Mouse (Mus musculus): ENCODE measurements around the gene Rac3. TPM values are rescaled to one million over a fixed set of nuclear protein-coding genes. Genes with fewer than 3 reads are reported as not detected.

Gene Rac3
- total and polyA plus RNA-seq, 2 experiments from 2014 or later = 788 to 808 TPM

DNA sequence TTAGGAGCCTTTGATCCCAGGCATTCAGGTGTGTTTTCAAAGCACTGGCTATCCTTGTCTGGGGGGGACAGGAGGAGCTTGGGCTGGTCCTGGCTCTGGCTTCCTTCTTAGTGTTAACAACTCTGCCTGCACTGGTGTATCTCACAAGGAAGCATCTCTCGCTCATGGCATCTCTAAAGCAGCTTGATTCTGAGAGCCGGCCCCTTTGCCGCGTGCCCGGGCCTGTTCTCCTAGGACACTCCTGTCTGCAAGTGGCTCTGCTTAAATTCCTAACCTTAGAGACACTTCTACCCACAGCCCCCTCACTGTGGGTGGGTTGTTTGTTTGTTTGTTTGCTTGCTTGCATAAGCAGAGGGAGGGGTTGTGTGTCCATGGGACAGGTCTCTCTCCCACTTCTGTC, 13.3 kb upstream of the Rac3 start:
- WGBS = 28% methylated on average over 5 of the region's 5 CpGs
- Histone ChIP-seq H3K27me3 (ENCODE audit: insufficient read depth, low read length) (no peaks in the 10 kb centered on the region), H3K4me1 (ENCODE audit: insufficient read depth, low read length) (peaks cover 9% of the 10 kb centered on the region; the same call in 1 of the 2 replicates), H3K9ac (replicated peaks; ENCODE audit: low read length, poor library complexity, severe bottlenecking) (no peak overlapping the region), H3K27ac (ENCODE audit: low read depth, low read length) (no peak overlapping the region), H3K36me3 (ENCODE audit: insufficient read depth, low read length) (peaks cover 21% of the 10 kb centered on the region; the same call in 1 of the 2 replicates), H3K4me3 (ENCODE audit: low read depth, low read length) (no peak overlapping the region), H3K9me3 (ENCODE audit: low read length) (no peaks in the 10 kb centered on the region), H3K4me2 (ENCODE audit: low read depth, low read length, poor library complexity, severe bottlenecking) (no peak overlapping the region)
- ATAC-seq (ENCODE audit: low FRiP score) (no peak), DNase-seq (ENCODE audit: low spot score) (no peak)
- no peak for TF ChIP-seq CTCF (IDR thresholded peaks at IDR 0.05)

DNA sequence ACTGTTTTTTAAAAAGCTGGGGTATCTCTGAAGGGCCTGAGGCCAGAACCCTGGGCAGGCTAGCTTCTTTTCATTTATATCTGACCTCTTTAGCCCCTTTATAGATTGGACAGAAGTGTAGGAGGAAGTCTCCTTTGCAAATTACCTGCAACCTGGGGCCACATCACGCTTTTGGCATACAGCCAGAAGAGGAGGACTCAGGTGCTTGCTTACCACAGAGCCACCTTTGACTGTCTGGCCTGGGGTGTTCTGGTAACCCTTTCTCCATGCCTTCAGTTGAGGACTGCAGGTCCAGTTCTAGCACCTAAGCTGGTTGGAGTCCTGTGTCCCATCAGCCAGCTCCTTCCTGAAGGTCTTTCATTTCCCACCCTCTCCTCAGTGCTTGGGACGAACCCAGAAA, 11.7 kb upstream of the Rac3 start:
- 75% methylated on average over 2 of the region's 2 CpGs for WGBS
- H3K4me3 ChIP-seq (ENCODE audit: low read depth, low read length) = no peak overlapping the region
- ATAC-seq (ENCODE audit: low FRiP score) = no peak

DNA sequence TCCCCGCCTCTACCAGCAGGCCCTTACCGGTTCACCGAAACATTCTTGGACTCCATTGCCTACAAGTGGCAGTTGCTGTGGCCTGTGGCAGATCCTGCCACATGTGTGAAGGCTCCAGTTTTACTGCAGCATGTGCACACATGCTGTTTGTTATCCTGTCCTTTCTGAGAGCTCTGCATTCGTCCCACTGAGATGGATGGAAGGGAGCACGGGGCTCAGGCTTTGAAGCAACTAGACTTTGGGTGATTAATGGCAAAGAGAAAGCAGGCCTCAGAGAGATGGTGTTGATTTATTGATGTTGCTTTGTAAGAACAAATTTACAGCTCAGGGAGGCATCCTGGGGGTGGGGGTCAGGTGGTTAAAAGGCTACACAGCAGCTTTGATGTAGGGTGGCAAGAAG, 10.6 kb upstream of the Rac3 start:
- 81% methylated on average over 5 of the region's 5 CpGs for WGBS
- ATAC-seq (ENCODE audit: low FRiP score) = no peak
- DNase-seq (ENCODE audit: low spot score) = no peak

More for the DNA sequence above, 11.7 kb upstream of the Rac3 start:
- Histone ChIP-seq H3K27me3 (ENCODE audit: insufficient read depth, low read length) (no peaks in the 10 kb centered on the region), H3K4me2 (ENCODE audit: low read depth, low read length, poor library complexity, severe bottlenecking) (no peak overlapping the region), H3K36me3 (ENCODE audit: insufficient read depth, low read length) (peaks cover 21% of the 10 kb centered on the region; the same call in 1 of the 2 replicates), H3K9me3 (ENCODE audit: low read length) (no peaks in the 10 kb centered on the region), H3K27ac (ENCODE audit: low read depth, low read length) (no peak overlapping the region), H3K9ac (replicated peaks; ENCODE audit: low read length, poor library complexity, severe bottlenecking) (no peak overlapping the region), H3K4me1 (ENCODE audit: insufficient read depth, low read length) (peaks cover 14% of the 10 kb centered on the region; the same call in 1 of the 2 replicates)
- DNase-seq (ENCODE audit: low spot score) = no peak
- TF ChIP-seq CTCF (IDR thresholded peaks at IDR 0.05) = no peak

DNA sequence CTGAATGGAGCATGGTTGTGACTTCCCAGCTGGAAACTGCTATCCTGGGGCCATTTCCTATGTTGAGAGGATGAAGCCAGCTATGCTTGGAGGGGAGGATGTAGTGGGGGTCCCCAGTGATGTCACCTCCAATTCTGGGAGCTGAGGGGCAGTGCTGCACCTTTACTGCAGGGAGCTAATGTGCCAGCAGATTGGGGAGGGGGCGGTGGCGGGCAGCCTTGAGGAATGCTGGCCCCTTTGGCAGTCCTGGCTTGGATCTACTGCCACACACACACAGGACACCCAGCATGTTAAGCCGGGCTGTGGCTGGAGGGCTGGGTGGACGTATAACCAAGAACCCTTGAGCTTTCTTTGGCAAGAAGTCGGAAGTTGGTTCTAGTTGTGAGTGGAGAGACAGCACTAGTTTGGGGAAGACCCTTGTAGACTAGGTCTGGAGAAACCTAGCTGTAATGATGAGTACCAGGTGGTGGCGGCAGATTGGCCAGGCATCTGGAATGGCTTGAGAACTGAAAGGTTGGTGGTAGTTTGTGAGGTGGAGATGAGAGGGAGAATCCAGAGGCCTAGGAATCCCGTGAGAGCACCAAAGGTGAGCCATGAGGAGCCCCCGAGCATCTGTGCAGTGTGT, 9.2 kb upstream of the Rac3 start:
- Histone ChIP-seq H3K4me2 (ENCODE audit: low read depth, low read length, poor library complexity, severe bottlenecking) (peak overlapping the region; percentile 97; the same call in 1 of the 2 replicates), H3K36me3 (ENCODE audit: insufficient read depth, low read length) (peaks cover 30% of the 10 kb centered on the region), H3K9me3 (ENCODE audit: low read length) (no peaks in the 10 kb centered on the region), H3K4me3 (ENCODE audit: low read depth, low read length) (no peak overlapping the region), H3K4me1 (ENCODE audit: insufficient read depth, low read length) (peaks cover 16% of the 10 kb centered on the region; the same call in 1 of the 2 replicates), H3K27ac (ENCODE audit: low read depth, low read length) (no peak overlapping the region), H3K9ac (replicated peaks; ENCODE audit: low read length, poor library complexity, severe bottlenecking) (no peak overlapping the region), H3K27me3 (ENCODE audit: insufficient read depth, low read length) (no peaks in the 10 kb centered on the region)
- ATAC-seq (ENCODE audit: low FRiP score) = no peak
- no peak for DNase-seq (ENCODE audit: low spot score)
- WGBS = 63% methylated on average over 8 of the region's 8 CpGs
- no peak for TF ChIP-seq CTCF (IDR thresholded peaks at IDR 0.05)

More for the DNA sequence above, 10.6 kb upstream of the Rac3 start:
- Histone ChIP-seq H3K4me1 (ENCODE audit: insufficient read depth, low read length) (peaks cover 16% of the 10 kb centered on the region; the same call in 1 of the 2 replicates), H3K36me3 (ENCODE audit: insufficient read depth, low read length) (peaks cover 25% of the 10 kb centered on the region; the same call in 1 of the 2 replicates), H3K27ac (ENCODE audit: low read depth, low read length) (no peak overlapping the region), H3K4me3 (ENCODE audit: low read depth, low read length) (no peak overlapping the region), H3K4me2 (ENCODE audit: low read depth, low read length, poor library complexity, severe bottlenecking) (no peak overlapping the region), H3K9me3 (ENCODE audit: low read length) (no peaks in the 10 kb centered on the region), H3K27me3 (ENCODE audit: insufficient read depth, low read length) (no peaks in the 10 kb centered on the region), H3K9ac (replicated peaks; ENCODE audit: low read length, poor library complexity, severe bottlenecking) (no peak overlapping the region)
- no peak for TF ChIP-seq CTCF (IDR thresholded peaks at IDR 0.05)

DNA sequence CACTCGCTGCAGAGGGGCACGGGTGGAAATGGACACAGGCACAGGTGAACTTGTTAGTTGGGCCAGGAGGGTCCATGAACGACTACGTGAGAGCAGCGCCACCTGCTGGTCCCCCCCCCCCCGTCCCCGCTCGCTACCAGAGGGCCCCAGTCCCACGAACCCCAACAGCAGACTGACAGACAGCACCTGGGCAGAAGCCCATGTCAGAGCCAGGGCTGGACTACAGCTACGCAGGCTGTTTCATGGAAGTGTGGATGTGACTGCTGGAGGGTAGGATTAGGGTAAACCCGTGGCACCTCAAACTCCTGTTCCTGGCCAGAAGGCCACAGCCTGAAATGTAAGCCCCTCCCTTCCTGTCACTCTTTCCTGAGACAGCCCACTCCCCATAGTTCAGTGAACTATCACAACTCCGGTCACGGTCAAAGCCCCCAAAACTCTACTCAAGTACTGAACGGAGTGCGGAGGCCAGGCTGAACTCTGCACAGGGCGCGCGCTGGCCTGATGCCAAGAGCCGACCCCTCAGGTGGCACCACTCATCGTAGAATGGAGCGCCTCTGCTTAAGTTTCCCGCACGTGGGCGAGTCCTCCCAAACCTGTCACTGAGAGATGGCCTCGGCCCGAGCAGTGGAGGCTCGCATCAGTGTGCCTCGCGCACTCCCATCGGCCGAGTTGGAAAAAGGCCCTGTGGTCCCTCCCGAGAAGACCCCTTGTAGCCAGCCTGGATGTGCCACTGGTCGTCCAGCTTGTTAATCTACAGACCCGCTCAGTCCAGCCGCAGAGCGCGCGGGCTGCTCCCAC, 8.3 kb upstream of the Rac3 start:
- TF ChIP-seq CTCF (IDR thresholded peaks at IDR 0.05) = peak; percentile 73
- Histone ChIP-seq H3K36me3 (ENCODE audit: insufficient read depth, low read length) (peaks cover 38% of the 10 kb centered on the region), H3K4me2 (ENCODE audit: low read depth, low read length, poor library complexity, severe bottlenecking) (peak overlapping the region; percentile 97), H3K4me1 (ENCODE audit: insufficient read depth, low read length) (peaks cover 16% of the 10 kb centered on the region; the same call in 1 of the 2 replicates), H3K27ac (ENCODE audit: low read depth, low read length) (peak overlapping the region; percentile 68), H3K9ac (replicated peaks; ENCODE audit: low read length, poor library complexity, severe bottlenecking) (peak overlapping the region; percentile 64), H3K4me3 (ENCODE audit: low read depth, low read length) (peak overlapping the region; percentile 62), H3K27me3 (ENCODE audit: insufficient read depth, low read length) (no peaks in the 10 kb centered on the region), H3K9me3 (ENCODE audit: low read length) (no peaks in the 10 kb centered on the region)
- 1% methylated on average over 35 of the region's 38 CpGs for WGBS
- peak; percentile 35 for ATAC-seq (ENCODE audit: low FRiP score)
- DNase-seq (ENCODE audit: low spot score) = peak; percentile 52
